Mouse (Mus musculus): ENCODE measurements around the gene Ints7.

Gene Ints7

GRCm38 (mm10) chr1:191585704-191586103 is 10.3 kb downstream of the Ints7 start:
- no peak for DNase-seq

GRCm38 (mm10) chr1:191587062-191587461 is 11.6 kb downstream of the Ints7 start:
- DNase-seq, result no peak

GRCm38 (mm10) chr1:191588749-191589148 is 13.3 kb downstream of the Ints7 start:
- DNase-seq, result no peak

GRCm38 (mm10) chr1:191592016-191592720 is 16.7 kb downstream of the Ints7 start:
- DNase-seq, result no peak

- no peak for DNase-seq
These were observed 20.6 kb downstream of the Ints7 start for GRCm38 (mm10) chr1:191596076-191596475.

- no peak for DNase-seq
These were observed 23.8 kb downstream of the Ints7 start for GRCm38 (mm10) chr1:191599210-191599609.

- DNase-seq, result no peak
These were observed 29.3 kb downstream of the Ints7 start for GRCm38 (mm10) chr1:191604690-191605089.

GRCm38 (mm10) chr1:191609051-191609450 is 33.6 kb downstream of the Ints7 start:
- DNase-seq, result no peak

- no peak for DNase-seq
These were observed 34.1 kb downstream of the Ints7 start for GRCm38 (mm10) chr1:191609578-191609977.

GRCm38 (mm10) chr1:191610357-191610756 is 34.9 kb downstream of the Ints7 start:
- DNase-seq, result no peak

- DNase-seq, result no peak
These were observed 36.2 kb downstream of the Ints7 start for GRCm38 (mm10) chr1:191611686-191612085.

GRCm38 (mm10) chr1:191612877-191613276 is 37.4 kb downstream of the Ints7 start:
- DNase-seq, result no peak

GRCm38 (mm10) chr1:191616245-191616644 is 40.8 kb downstream of the Ints7 start:
- DNase-seq, result no peak

GRCm38 (mm10) chr1:191617589-191617988 is 42.2 kb downstream of the Ints7 start:
- DNase-seq, result no peak

- no peak for DNase-seq
These were observed 42.8 kb downstream of the Ints7 start for GRCm38 (mm10) chr1:191618067-191618766.

GRCm38 (mm10) chr1:191621096-191621495 is 45.7 kb downstream of the Ints7 start:
- no peak for DNase-seq

GRCm38 (mm10) chr1:191622801-191623200 is 47.4 kb downstream of the Ints7 start:
- no peak for DNase-seq

- DNase-seq, result no peak
These were observed 49.1 kb downstream of the Ints7 start for GRCm38 (mm10) chr1:191624492-191624891.

GRCm38 (mm10) chr1:191625026-191625425 is 49.6 kb downstream of the Ints7 start:
- DNase-seq, result no peak

GRCm38 (mm10) chr1:191625620-191626019 is 50.2 kb downstream of the Ints7 start:
- no peak for DNase-seq

GRCm38 (mm10) chr1:191628457-191629169 is 53.2 kb downstream of the Ints7 start:
- no peak for DNase-seq

GRCm38 (mm10) chr1:191629170-191629636 is 53.8 kb downstream of the Ints7 start:
- no peak for DNase-seq

- DNase-seq, result no peak
These were observed 57.2 kb downstream of the Ints7 start for GRCm38 (mm10) chr1:191632511-191633095.

Measured in cerebellum, adult 9-11 months (tissue).